Mouse (Mus musculus) forebrain, embryonic 11.5 days (tissue): ENCODE measurements around the gene Ctdnep1. TPM values are rescaled to one million over a fixed set of nuclear protein-coding genes. Genes with fewer than 3 reads are reported as not detected.

Experiments
- ATAC-seq: fragments of 200-750 bp; cut with Nextera tagmentation; replicated peaks from 2 replicates; pipeline ENCODE4 v1.8.0; 2017; ENCODE audit warnings: moderate TSS enrichment; ENCODE audit not compliant: low FRiP score
- DNase-seq: peaks from one replicate; pipeline ENCODE4 v3.0.0-alpha.2; 2017; ENCODE audit warnings: low spot score
- H3K27ac ChIP-seq: fragments of 300-500 bp; sonication (generic); 2 replicates; pipeline ENCODE4 v1.5.1; 2014; ENCODE audit warnings: low read depth, low read length
- H3K27me3 ChIP-seq: fragments of 300-500 bp; sonication (generic); 2 replicates; pipeline ENCODE4 v1.6.1; 2014; ENCODE audit warnings: mild to moderate bottlenecking, low read length, mixed read lengths; ENCODE audit not compliant: control insufficient read depth, insufficient read depth
- H3K36me3 ChIP-seq: fragments of 300-500 bp; sonication (generic); 2 replicates; pipeline ENCODE4 v1.6.1; 2014; ENCODE audit warnings: mild to moderate bottlenecking, low read length, moderate library complexity, mixed read lengths; ENCODE audit not compliant: control insufficient read depth, insufficient read depth
- H3K4me1 ChIP-seq: fragments of 300-500 bp; sonication (generic); replicated peaks from 2 replicates; pipeline ENCODE4 v1.6.1; 2014; ENCODE audit warnings: low read length, mixed read lengths; ENCODE audit not compliant: control insufficient read depth, insufficient read depth
- H3K4me2 ChIP-seq: fragments of 300-500 bp; sonication (generic); 2 replicates; pipeline ENCODE4 v1.6.1; 2014; ENCODE audit warnings: low read depth, mild to moderate bottlenecking, low read length, moderate library complexity, mixed read lengths; ENCODE audit not compliant: severe bottlenecking
- H3K4me3 ChIP-seq: fragments of 300-500 bp; sonication (generic); 2 replicates; pipeline ENCODE4 v1.5.1; 2014; ENCODE audit warnings: low read depth, low read length
- H3K9ac ChIP-seq: fragments of 300-500 bp; sonication (generic); 2 replicates; pipeline ENCODE4 v1.6.1; 2014; ENCODE audit warnings: low read length
- H3K9me3 ChIP-seq: fragments of 300-500 bp; sonication (generic); 2 replicates; pipeline ENCODE4 v1.6.1; 2016; ENCODE audit warnings: low read length, mixed read lengths; ENCODE audit not compliant: control insufficient read depth
- WGBS: fragments of 180-500 bp; shearing (Covaris S2); extraction: QIAGEN DNeasy Blood & Tissue Kit; methylation state at CpG from one replicate; pipeline ENCODE4 v1.1.7; 2014; 5-methylcytosine and 5-hydroxymethylcytosine counted together
- polyA plus RNA-seq: library from polyadenylated mRNA; unstranded; fragments of >200 nt; fragmentation: Nextera tagmentation; extraction: Ambion mirVana; gene quantifications from 2 replicates; pipeline ENCODE4 v1.2.1, GENCODE M21; 2014

The Ctdnep1 gene
- polyA plus RNA-seq, 1 experiment from 2014 or later: 20.4 TPM

DNA sequence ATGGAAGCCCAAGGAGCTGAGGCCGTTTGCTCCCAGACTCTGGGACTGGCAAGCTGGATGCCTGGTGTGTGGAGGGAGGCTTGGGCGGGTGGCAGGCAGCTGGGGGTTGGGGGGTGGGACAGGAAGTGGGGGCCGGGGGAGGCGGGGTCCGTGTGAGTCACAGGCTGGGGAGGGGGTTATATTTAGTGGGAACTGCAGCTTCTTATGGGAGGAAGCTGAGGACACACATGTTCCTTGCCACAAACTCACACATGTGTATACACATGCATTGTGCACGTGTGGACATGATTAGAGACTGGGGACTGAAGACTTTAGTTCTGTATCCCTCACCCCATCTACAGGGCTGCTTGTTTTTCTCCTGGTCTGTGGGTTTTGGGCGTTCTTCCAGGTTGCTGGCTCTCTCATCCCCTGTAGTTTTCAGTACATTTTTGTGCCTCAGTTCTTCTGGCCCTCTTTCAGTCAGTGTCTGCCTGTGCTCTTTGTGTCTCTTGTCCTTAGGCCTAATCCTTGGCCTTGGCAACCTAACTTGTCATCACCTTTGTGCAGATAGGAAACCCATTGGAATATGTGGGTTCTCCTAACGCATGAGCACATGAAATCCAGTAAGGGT lies 39.2 kb downstream of the Ctdnep1 start:
- no peaks in the 10 kb centered on the region for H3K9me3 ChIP-seq
- peak overlapping the region; percentile 90 for H3K27ac ChIP-seq
- H3K9ac ChIP-seq: peak overlapping the region; percentile 44
- peak overlapping the region; percentile 62 for H3K4me3 ChIP-seq
- ATAC-seq (no peak), DNase-seq (no peak)
- H3K4me1 ChIP-seq: peaks cover 43% of the 10 kb centered on the region
- H3K27me3 ChIP-seq: no peaks in the 10 kb centered on the region
- WGBS: 13% methylated on average over 8 of the region's 8 CpGs
- peak overlapping the region; percentile 65 for H3K4me2 ChIP-seq
- H3K36me3 ChIP-seq: no peaks in the 10 kb centered on the region

GRCm38 (mm10) chr11:70020731-70021263 lies 39.8 kb downstream of the Ctdnep1 start:
- H3K4me2 ChIP-seq: peak overlapping the region; percentile 65
- peaks cover 45% of the 10 kb centered on the region for H3K4me1 ChIP-seq
- H3K9ac ChIP-seq: peak overlapping the region; percentile 55
- H3K27me3 ChIP-seq: no peaks in the 10 kb centered on the region
- peak overlapping the region; percentile 90 for H3K27ac ChIP-seq
- WGBS: 2% methylated on average over 8 of the region's 8 CpGs
- DNase-seq: peak; percentile 84
- peak overlapping the region; percentile 62 for H3K4me3 ChIP-seq
- H3K36me3 ChIP-seq: no peaks in the 10 kb centered on the region
- peak; percentile 83 for ATAC-seq
- no peaks in the 10 kb centered on the region for H3K9me3 ChIP-seq

GRCm38 (mm10) chr11:70021264-70022132 lies 40.5 kb downstream of the Ctdnep1 start:
- Histone ChIP-seq H3K36me3 (no peaks in the 10 kb centered on the region), H3K9ac (peak overlapping the region; percentile 55), H3K27ac (peak overlapping the region; percentile 90), H3K27me3 (no peaks in the 10 kb centered on the region), H3K9me3 (no peaks in the 10 kb centered on the region), H3K4me1 (peaks cover 52% of the 10 kb centered on the region), H3K4me2 (peak overlapping the region; percentile 65), H3K4me3 (peak overlapping the region; percentile 62)
- ATAC-seq (peak; percentile 76), DNase-seq (peak; percentile 100)
- 2% methylated on average over 39 of the region's 40 CpGs for WGBS

GRCm38 (mm10) chr11:70023481-70024150 lies 42.7 kb downstream of the Ctdnep1 start:
- Histone ChIP-seq H3K9ac (peak overlapping the region; percentile 57), H3K4me2 (peak overlapping the region; percentile 54), H3K4me1 (peaks cover 58% of the 10 kb centered on the region), H3K27ac (no peak overlapping the region; the same call in 1 of the 2 replicates), H3K36me3 (no peaks in the 10 kb centered on the region), H3K27me3 (no peaks in the 10 kb centered on the region), H3K9me3 (no peaks in the 10 kb centered on the region), H3K4me3 (peak overlapping the region; percentile 37)
- WGBS: 4% methylated on average over 27 of the region's 29 CpGs
- ATAC-seq (no peak), DNase-seq (peak; percentile 82)

- 12% methylated on average over 6 of the region's 6 CpGs for WGBS
These were observed 43.2 kb downstream of the Ctdnep1 start for GRCm38 (mm10) chr11:70024151-70024514.

DNA sequence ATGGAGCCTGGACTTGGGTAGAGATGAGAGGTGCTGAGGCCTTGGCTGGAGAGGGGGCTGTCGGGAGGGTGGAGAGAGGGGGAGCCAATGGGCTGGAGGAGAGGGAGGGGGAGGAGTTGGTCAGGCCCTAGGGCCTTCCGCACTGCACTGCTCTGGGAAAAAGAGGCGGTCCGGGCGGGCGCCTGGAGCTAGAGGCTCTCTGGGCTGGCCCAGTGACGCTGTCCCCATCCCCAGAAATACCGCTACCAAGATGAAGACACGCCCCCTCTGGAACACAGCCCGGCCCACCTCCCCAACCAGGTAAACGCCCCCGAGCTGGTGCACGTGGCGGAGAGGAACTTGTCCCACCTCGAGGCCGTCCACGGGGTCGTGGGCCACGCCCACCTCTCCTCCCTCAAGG lies 45.7 kb downstream of the Ctdnep1 start:
- Histone ChIP-seq H3K4me1 (peaks cover 47% of the 10 kb centered on the region), H3K4me2 (peak overlapping the region; percentile 55), H3K36me3 (peaks cover 6% of the 10 kb centered on the region), H3K27me3 (no peaks in the 10 kb centered on the region), H3K27ac (peak overlapping the region; percentile 0), H3K9me3 (no peaks in the 10 kb centered on the region), H3K4me3 (peak overlapping the region; percentile 24), H3K9ac (peak overlapping the region; percentile 44)
- ATAC-seq (peak; percentile 51), DNase-seq (peak; percentile 83)
- WGBS: 2% methylated on average over 19 of the region's 19 CpGs

More at GRCm38 (mm10) chr11:70024151-70024514, 43.2 kb downstream of the Ctdnep1 start:
- no peak for DNase-seq
- Histone ChIP-seq H3K27ac (peak overlapping the region; percentile 46; the same call in 1 of the 2 replicates), H3K4me3 (peak overlapping the region; percentile 37), H3K9me3 (no peaks in the 10 kb centered on the region), H3K4me1 (peaks cover 57% of the 10 kb centered on the region), H3K9ac (peak overlapping the region; percentile 57), H3K36me3 (no peaks in the 10 kb centered on the region), H3K27me3 (no peaks in the 10 kb centered on the region), H3K4me2 (peak overlapping the region; percentile 54)
- no peak for ATAC-seq

- 0 out of 2 replicates have a peak overlapping the region, but pooled peaks have one; percentile 0 for H3K27ac ChIP-seq
- no peak for DNase-seq
- H3K9me3 ChIP-seq: no peaks in the 10 kb centered on the region
- H3K9ac ChIP-seq: peak overlapping the region; percentile 44
- whole genome bisulfite sequencing: 34% methylated on average over 9 of the region's 9 CpGs
- H3K36me3 ChIP-seq: peaks cover 8% of the 10 kb centered on the region
- H3K4me2 ChIP-seq: peak overlapping the region; percentile 55
- H3K4me3 ChIP-seq: peak overlapping the region; percentile 2; the same call in 1 of the 2 replicates
- no peaks in the 10 kb centered on the region for H3K27me3 ChIP-seq
- ATAC-seq: no peak
- H3K4me1 ChIP-seq: peaks cover 42% of the 10 kb centered on the region
These were observed 46.4 kb downstream of the Ctdnep1 start for GRCm38 (mm10) chr11:70027397-70027796.
